Mouse (Mus musculus) heart, embryonic 16.5 days (tissue): ENCODE data around the gene Fcamr. TPM values are rescaled to one million over a fixed set of nuclear protein-coding genes. Genes with fewer than 3 reads are reported as not detected.

Experiments used
- ATAC-seq: fragments of 200-750 bp; cut with Nextera tagmentation; replicated peaks from 2 replicates; pipeline ENCODE4 v1.8.0; 2017; ENCODE audit warnings: moderate number of reproducible peaks; ENCODE audit not compliant: insufficient read depth, low FRiP score; ENCODE audit errors: extremely low read depth
- H3K27ac ChIP-seq: fragments of 300-500 bp; sonication (generic); 2 replicates; pipeline ENCODE4 v1.5.1; 2014; ENCODE audit warnings: mild to moderate bottlenecking, low read length, control low read depth, moderate library complexity
- H3K27me3 ChIP-seq: fragments of 300-500 bp; sonication (generic); 2 replicates; pipeline ENCODE4 v1.6.1; 2014; ENCODE audit warnings: low read length, mixed read lengths; ENCODE audit not compliant: control insufficient read depth, insufficient read depth
- H3K36me3 ChIP-seq: fragments of 300-500 bp; sonication (generic); 2 replicates; pipeline ENCODE4 v1.6.1; 2014; ENCODE audit not compliant: control insufficient read depth, insufficient read depth
- H3K4me1 ChIP-seq: fragments of 300-500 bp; sonication (generic); 2 replicates; pipeline ENCODE4 v1.6.1; 2014; ENCODE audit warnings: low read length, mixed read lengths; ENCODE audit not compliant: control insufficient read depth, insufficient read depth
- H3K4me2 ChIP-seq: fragments of 300-500 bp; sonication (generic); 2 replicates; pipeline ENCODE4 v1.6.1; 2014; ENCODE audit warnings: low read depth, mild to moderate bottlenecking, control low read depth, low read length
- H3K4me3 ChIP-seq: fragments of 300-500 bp; sonication (generic); 2 replicates; pipeline ENCODE4 v1.5.1; 2014; ENCODE audit warnings: mild to moderate bottlenecking, control low read depth, low read length
- H3K9ac ChIP-seq: fragments of 300-500 bp; sonication (generic); 2 replicates; pipeline ENCODE4 v1.6.1; 2014; ENCODE audit warnings: low read length, control low read depth
- H3K9me3 ChIP-seq: fragments of 300-500 bp; sonication (generic); replicated peaks from 2 replicates; pipeline ENCODE4 v1.6.1; 2016; ENCODE audit warnings: low read length; ENCODE audit not compliant: control insufficient read depth
- WGBS: fragments of 180-500 bp; shearing (Covaris S2); extraction: QIAGEN DNeasy Blood & Tissue Kit; methylation state at CpG from one replicate; pipeline ENCODE4 v1.1.7; 2014; 5-methylcytosine and 5-hydroxymethylcytosine counted together
- polyA plus RNA-seq: library from polyadenylated mRNA; unstranded; fragments of >200 nt; fragmentation: Nextera tagmentation; extraction: Ambion mirVana; gene quantifications from 2 replicates; pipeline ENCODE4 v1.2.1, GENCODE M21; 2015

The Fcamr gene
- polyA plus RNA-seq, 1 experiment from 2014 or later, result not detected

- Histone ChIP-seq H3K4me3 (no peak overlapping the region), H3K27ac (no peak overlapping the region), H3K4me2 (no peak overlapping the region), H3K36me3 (no peaks in the 10 kb centered on the region), H3K9ac (no peak overlapping the region), H3K4me1 (peaks cover under 1% of the 10 kb centered on the region; the same call in 1 of the 2 replicates), H3K27me3 (no peaks in the 10 kb centered on the region), H3K9me3 (no peaks in the 10 kb centered on the region)
- ATAC-seq, result no peak
- 81% methylated on average over 6 of the region's 6 CpGs for WGBS
Observed at GRCm38 (mm10) chr1:130835161-130835936, 34.6 kb downstream of the Fcamr start.

DNA sequence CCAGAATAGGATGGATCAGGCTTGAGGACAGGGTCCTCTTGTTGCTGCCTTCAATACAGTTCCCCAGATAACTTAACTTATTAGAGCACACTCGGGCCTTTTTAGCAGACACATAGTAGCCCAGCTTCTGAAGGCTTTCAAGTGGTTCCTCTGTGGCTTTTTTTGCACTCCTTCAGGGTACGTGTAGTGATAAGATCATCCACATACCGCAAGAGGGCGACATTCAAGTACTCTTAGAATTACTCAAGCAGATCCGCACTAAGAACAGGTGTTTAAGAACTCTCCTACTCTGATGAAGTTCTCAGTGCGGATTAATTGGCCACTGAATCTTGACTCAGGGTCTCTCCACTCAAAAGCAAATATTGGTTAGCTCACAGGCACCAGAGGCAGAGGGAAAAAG, 37.6 kb downstream of the Fcamr start:
- ATAC-seq, result no peak
- WGBS, result 47% methylated on average over 6 of the region's 6 CpGs
- no peak overlapping the region for H3K4me3 ChIP-seq
- H3K36me3 ChIP-seq, result no peaks in the 10 kb centered on the region
- H3K9ac ChIP-seq, result no peak overlapping the region
- H3K4me2 ChIP-seq, result no peak overlapping the region
- no peak overlapping the region for H3K27ac ChIP-seq
- no peaks in the 10 kb centered on the region for H3K9me3 ChIP-seq
- H3K27me3 ChIP-seq, result no peaks in the 10 kb centered on the region
- no peaks in the 10 kb centered on the region; the same call in 1 of the 2 replicates for H3K4me1 ChIP-seq

DNA sequence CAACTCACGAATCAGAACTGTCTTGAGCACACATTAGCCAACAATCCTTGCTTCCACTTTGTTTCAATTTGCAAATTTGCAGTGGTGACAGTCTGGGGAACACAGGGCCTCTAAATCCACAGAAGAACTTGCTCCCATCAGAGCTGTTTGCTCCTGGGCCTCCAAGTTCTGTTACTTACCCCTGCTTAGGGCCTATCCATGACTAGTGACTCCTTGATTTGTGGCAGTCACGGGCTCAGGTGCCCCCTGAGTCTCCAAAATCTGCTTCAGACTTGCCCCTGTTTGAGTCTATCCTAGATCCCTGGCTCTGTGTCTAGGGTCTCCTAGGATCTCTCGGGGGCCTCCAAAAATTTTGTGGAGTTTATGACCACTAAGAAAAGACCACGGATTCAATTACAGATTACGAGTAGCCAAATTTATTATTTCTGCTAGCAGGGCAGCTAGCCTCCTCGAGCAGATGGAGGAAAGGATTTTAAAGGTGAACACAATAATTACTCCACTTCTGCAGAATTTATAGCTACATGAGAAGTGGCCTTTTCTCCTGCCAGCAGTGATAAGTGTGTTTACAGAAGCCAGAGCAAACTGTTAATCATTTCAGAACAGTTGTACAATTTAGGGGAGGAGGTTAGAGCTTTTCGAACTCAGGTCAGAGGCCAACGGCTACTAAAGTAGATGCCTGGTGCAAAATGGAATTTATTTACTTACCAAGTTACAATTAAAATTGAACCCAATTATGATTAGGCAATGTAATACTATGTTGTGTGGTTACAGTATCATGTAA, 40.1 kb downstream of the Fcamr start:
- no peak for ATAC-seq
- H3K4me2 ChIP-seq, result no peak overlapping the region
- H3K27me3 ChIP-seq, result no peaks in the 10 kb centered on the region
- no peaks in the 10 kb centered on the region for H3K36me3 ChIP-seq
- H3K9ac ChIP-seq, result no peak overlapping the region
- 67% methylated on average over 8 of the region's 8 CpGs for WGBS
- no peak overlapping the region for H3K27ac ChIP-seq
- H3K4me3 ChIP-seq, result no peak overlapping the region
- no peaks in the 10 kb centered on the region for H3K4me1 ChIP-seq
- no peaks in the 10 kb centered on the region for H3K9me3 ChIP-seq

- Histone ChIP-seq H3K4me1 (no peaks in the 10 kb centered on the region), H3K4me2 (no peak overlapping the region), H3K9ac (no peak overlapping the region), H3K27ac (no peak overlapping the region), H3K9me3 (no peaks in the 10 kb centered on the region), H3K4me3 (no peak overlapping the region), H3K36me3 (no peaks in the 10 kb centered on the region), H3K27me3 (no peaks in the 10 kb centered on the region)
- ATAC-seq, result no peak
- WGBS, result 84% methylated on average over 7 of the region's 7 CpGs
Observed at GRCm38 (mm10) chr1:130841621-130842020, 40.9 kb downstream of the Fcamr start.

DNA sequence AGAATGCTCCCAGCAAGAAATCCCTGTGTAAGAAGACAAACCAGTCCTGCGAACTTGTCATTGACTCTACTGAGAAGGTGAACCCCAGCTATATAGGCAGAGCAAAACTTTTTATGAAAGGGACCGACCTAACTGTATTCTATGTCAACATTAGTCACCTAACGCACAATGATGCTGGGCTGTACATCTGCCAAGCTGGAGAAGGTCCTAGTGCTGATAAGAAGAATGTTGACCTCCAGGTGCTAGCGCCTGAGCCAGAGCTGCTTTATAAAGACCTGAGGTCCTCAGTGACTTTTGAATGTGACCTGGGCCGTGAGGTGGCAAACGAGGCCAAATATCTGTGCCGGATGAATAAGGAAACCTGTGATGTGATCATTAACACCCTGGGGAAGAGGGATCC, 43.8 kb downstream of the Fcamr start:
- Histone ChIP-seq H3K9me3 (no peaks in the 10 kb centered on the region), H3K9ac (no peak overlapping the region), H3K4me3 (no peak overlapping the region), H3K27ac (no peak overlapping the region), H3K36me3 (no peaks in the 10 kb centered on the region), H3K4me2 (no peak overlapping the region), H3K4me1 (no peaks in the 10 kb centered on the region), H3K27me3 (no peaks in the 10 kb centered on the region)
- ATAC-seq, result no peak
- 83% methylated on average over 7 of the region's 7 CpGs for WGBS

DNA sequence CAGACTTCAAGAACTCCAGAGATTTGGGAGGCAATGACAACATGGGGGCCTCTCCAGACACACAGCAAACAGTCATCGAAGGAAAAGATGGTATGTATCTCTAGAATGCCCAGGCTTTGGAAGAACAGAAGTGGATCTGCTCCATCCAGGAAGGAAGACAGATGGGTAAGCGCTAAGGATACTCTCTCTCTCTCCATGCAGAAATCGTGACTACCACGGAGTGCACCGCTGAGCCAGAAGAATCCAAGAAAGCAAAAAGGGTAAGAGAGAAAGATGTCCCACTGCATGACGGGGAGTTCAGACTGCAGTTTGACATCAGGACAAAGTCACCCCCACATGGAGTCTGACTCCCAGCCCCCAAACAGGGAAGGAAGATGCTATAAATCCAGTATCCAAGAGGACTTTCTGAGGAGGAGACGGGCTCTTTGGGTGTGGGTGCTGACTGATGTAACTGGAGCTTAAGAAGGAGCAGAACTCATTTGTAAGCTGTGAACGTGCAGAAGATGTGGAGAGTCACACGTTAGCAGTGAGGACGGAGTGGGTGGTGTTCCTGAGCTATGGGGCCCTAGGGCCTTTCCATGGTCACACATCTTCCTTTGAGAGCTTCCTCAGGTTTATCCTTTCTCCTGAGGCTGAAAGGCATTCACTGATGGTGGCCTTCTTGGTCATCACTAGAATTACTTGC, 49.0 kb downstream of the Fcamr start:
- Histone ChIP-seq H3K4me1 (no peaks in the 10 kb centered on the region), H3K9ac (no peak overlapping the region), H3K4me3 (no peak overlapping the region), H3K9me3 (no peaks in the 10 kb centered on the region), H3K36me3 (no peaks in the 10 kb centered on the region), H3K27me3 (no peaks in the 10 kb centered on the region), H3K4me2 (no peak overlapping the region), H3K27ac (no peak overlapping the region)
- ATAC-seq, result no peak
- WGBS, result 89% methylated on average over 10 of the region's 10 CpGs

DNA sequence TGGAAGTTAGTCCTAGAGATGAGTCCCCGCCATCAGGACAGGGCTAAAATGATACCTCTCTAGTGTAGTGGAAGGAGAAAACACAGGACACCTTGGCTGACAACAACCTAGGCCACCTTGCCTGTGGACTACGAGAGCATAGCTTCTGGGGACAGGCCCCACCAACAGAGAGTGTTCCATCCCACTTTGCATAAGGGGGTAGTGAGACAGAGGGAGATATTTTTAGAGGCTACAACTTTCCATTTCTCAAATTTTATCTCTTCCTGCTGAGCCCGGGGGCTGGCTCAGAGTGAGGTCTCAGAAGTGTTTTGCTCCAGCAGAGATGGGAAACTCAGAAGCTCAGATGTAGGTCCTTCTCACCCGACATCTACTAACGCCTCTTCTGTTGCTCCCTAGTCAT, 49.7 kb downstream of the Fcamr start:
- no peak overlapping the region for H3K9ac ChIP-seq
- no peak overlapping the region for H3K4me3 ChIP-seq
- 55% methylated on average over 5 of the region's 5 CpGs for whole genome bisulfite sequencing
- no peaks in the 10 kb centered on the region for H3K4me1 ChIP-seq
- H3K27ac ChIP-seq, result no peak overlapping the region
- no peak for ATAC-seq
- H3K27me3 ChIP-seq, result no peaks in the 10 kb centered on the region
- H3K4me2 ChIP-seq, result no peak overlapping the region
- H3K36me3 ChIP-seq, result no peaks in the 10 kb centered on the region
- H3K9me3 ChIP-seq, result no peaks in the 10 kb centered on the region

GRCm38 (mm10) chr1:130854819-130855218, 54.1 kb downstream of the Fcamr start:
- H3K4me2 ChIP-seq, result no peak overlapping the region
- no peaks in the 10 kb centered on the region for H3K27me3 ChIP-seq
- H3K4me1 ChIP-seq, result no peaks in the 10 kb centered on the region
- no peaks in the 10 kb centered on the region for H3K36me3 ChIP-seq
- no peak overlapping the region for H3K9ac ChIP-seq
- H3K27ac ChIP-seq, result no peak overlapping the region
- H3K4me3 ChIP-seq, result no peak overlapping the region
- ATAC-seq, result no peak
- H3K9me3 ChIP-seq, result no peaks in the 10 kb centered on the region
- 77% methylated on average over 9 of the region's 9 CpGs for WGBS

- Histone ChIP-seq H3K4me1 (no peaks in the 10 kb centered on the region), H3K36me3 (no peaks in the 10 kb centered on the region), H3K9me3 (no peaks in the 10 kb centered on the region), H3K4me3 (no peak overlapping the region), H3K27ac (no peak overlapping the region), H3K4me2 (no peak overlapping the region), H3K27me3 (no peaks in the 10 kb centered on the region), H3K9ac (no peak overlapping the region)
- no peak for ATAC-seq
- 82% methylated on average over 2 of the region's 2 CpGs for WGBS
Observed at GRCm38 (mm10) chr1:130855723-130856122, 55.0 kb downstream of the Fcamr start.
